Mouse (Mus musculus): Measurements from ENCODE around the gene Gm9936.
"Not testable (repeated sequence)": the region's sequence is repeated elsewhere in the genome, so short reads cannot be mapped to it uniquely, and the experiment has no call there.

Gene Gm9936

DNA sequence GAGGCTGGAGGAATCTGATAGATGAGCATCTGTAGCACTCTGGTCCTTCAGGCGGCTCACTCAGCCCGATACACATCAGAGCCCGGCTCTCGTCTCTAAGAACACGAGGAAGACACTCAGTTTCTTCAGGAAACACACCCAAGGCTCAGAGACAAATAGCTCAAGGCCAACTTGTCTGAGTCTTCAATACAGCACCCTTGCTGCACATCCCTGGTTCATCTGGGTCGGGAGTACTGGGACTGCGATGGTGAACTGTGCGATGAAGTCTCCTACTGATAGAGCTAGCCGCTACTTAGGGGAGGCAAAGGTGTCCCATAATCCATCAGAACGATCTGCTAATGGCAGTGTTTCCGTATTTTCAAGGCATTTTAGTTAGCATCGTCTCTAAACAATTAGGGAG lies at the start of gene Gm9936:
Gm9936 (minus strand) TSS at position 101 of the 400 bp plus-strand sequence.
- no peak for DNase-seq (ENCODE audit: low spot score)

DNA sequence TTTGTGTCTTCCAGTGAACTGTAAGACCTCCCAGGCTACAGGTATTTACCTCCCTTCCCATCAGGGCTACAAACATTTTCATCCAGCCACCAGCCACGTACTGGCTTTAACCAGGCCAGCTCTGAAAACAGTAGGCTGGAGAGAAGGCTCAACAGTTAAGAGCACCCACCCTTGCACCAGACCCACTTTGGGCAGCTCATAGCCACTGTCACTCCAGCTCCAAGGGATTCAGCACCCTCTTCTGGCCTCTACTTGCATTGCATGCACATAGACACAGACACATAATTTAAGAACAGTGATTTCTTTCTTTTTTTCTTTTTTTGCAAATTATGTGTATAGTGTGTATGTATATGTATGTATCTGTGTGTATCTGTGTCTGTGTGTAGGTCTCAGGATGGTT lies 43.9 kb upstream of the Gm9936 start:
- DNase-seq (ENCODE audit: low spot score), result peak; percentile 64

DNA sequence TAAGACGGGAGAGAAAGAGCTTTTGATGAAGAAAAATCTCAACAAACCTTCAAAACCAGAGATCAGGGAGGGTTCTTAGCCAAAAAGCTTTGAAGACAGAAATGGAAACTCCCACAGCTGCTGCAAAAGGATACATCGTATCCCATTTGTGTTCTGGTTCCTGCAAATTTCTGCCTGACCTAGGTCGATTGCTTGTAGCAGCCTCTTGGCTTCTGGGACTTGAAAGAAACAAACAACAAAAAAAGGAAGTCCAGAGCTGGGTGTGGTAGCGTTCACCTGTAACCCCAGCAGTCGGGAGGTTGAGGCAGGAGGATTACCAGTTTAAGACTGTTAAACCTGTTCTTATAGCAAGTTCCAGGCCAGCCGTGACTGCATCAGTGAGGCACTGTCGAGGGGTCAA lies 40.4 kb upstream of the Gm9936 start:
- no peak for DNase-seq (ENCODE audit: low spot score)

DNA sequence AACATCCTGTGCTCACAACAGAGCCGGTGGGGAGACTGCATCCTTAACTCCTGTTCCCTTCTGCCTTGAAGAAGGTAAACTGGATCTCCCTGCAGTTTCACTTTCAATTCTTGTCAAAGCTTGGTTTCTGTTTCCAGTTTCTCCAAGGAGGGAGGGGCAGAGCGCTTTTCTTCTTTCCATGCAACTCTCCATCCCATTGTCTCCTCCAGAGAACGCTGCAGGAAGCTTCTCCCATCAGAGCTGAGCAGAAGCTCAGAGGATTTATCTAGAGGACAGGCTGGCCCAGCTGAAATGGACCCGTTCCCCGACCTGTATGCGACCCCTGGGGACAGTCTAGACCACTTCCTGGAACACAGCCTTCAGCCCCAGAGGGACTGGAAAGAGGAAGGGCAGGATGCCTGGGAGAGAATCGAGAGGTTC lies 38.9 kb upstream of the Gm9936 start:
- peak; percentile 67 for DNase-seq (ENCODE audit: low spot score)

DNA sequence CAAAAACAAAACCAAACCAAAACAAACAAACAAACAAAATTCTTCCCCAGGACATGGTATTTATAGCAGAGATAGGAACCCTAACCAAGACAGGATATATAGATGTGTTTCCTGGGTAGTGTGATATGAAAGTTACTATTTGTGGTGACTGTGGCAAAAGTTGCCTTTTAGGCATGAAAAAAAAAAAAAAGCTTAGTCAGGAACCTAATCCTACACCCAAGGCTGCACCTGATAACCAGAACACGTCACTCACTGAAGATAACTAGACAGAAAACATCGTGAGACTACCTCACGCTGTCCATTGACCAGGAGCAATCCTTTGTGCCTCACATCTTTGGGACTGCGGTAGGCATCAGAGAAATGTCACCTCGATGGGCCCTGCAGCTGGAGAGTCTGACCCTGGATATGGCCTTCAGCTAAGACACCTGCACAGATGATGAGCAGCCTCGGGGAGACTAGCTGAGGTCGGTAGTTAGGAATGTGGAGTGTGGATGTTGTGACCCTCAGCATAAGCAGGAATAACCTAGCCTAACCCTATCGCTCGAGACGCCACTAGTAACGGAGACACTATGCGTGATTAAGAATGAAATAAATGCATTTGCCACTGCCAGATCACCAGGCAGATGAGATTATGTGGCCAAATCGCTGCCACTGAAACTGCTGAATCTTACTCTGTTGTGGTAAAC lies 38.3 kb upstream of the Gm9936 start, which contains the start of gene Oasl2:
Oasl2 (plus strand) TSS at position 249 of the 686 bp plus-strand sequence.
- peak; percentile 25 for DNase-seq (ENCODE audit: low spot score)

DNA sequence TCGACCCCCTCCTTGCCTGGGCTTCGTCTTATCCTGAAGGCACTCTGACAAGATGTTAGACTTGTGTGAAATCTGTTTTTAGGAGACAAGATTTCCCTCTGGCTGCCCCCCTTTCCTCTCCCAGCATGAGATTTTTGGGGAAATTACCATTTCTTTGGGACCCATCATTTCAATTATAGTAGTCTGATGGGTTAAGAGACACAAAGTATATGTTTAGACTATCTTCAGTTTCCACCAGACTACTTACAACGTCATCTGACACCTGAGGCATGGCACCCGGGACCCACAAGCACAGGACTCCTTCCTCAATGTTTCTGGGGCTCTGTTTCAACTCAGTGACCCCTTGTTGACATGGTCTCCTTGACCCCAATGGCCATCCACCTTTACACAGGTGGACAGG lies 37.1 kb upstream of the Gm9936 start:
- no peak for DNase-seq (ENCODE audit: low spot score)

DNA sequence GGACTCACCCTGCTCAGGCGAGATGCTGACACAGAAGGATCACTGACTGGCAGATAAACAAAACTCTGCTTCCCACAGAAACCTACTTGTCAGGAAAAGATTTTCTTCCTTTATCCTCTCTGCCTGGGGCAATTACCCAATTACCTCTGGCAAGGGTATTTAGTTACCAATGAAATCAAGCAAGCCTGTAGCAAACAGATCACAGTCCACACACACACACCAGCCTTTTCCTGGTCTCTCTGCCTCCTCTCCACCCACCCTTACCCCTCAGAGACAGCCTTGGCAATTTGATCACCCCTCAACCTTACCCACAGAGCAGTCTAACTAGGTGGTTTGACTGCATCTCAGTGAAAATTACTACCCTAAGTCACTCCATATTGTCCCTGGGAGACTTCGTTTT lies 30.5 kb upstream of the Gm9936 start:
- no peak for DNase-seq (ENCODE audit: low spot score)

DNA sequence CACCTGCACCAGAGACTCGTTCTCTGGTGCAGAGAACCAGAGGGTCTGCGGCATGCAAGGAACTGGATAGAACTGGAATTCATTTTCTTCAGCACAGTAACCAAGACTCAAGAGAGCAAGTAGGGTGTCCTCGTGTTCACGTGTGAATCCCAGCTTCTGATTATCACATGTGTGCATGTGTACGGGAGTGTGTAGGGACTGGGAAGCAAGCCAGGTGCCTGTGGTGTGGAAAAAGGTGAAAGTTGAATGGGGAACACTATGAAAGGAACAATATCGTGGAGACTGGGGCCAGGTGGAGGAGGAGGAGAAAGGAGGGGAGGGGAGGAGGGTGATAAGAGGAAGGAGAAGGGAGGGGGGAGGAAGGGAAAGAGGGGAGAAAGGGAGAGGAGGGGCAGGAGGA lies 28.3 kb upstream of the Gm9936 start:
- no peak for DNase-seq (ENCODE audit: low spot score)

DNA sequence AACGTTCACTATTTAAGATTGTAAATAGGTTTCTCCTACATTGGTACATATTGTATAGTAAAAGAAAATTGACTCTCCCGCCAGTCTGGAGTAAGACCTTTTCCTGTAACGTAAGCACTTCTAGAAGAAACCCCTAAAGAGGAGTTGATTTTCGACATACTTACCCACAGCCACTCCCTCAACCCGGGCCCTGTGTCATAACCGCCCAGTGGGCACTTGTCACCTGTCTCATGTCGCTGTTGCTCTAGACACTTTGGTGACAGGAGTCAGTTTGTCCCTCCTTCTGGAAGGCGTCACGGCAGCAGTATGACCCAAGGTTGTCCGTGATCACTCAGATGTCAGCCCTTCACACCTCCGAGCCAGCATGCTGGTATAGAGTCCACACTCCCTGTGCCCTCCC lies 24.5 kb upstream of the Gm9936 start:
- DNase-seq (ENCODE audit: low spot score), result no peak

DNA sequence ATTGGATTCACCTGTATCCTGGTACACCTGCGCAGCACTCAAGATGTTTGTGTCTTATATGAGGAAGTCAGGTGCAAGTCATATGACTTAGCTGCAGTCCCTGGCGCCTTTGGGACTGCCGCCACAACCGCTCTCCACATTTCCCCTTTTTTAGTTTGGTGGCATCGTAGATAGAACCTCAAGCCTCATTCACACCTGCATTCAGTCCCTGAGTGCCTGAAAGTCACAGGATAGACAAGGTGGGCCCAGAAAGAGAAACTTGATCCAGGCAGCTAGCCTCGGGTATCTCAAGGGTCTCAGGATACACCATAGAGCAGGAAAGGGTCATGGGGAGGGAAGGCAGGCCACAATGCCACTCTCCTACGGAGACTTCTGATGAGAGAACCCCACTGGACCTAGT lies 23.8 kb upstream of the Gm9936 start:
- DNase-seq (ENCODE audit: low spot score), result not testable (repeated sequence)

DNA sequence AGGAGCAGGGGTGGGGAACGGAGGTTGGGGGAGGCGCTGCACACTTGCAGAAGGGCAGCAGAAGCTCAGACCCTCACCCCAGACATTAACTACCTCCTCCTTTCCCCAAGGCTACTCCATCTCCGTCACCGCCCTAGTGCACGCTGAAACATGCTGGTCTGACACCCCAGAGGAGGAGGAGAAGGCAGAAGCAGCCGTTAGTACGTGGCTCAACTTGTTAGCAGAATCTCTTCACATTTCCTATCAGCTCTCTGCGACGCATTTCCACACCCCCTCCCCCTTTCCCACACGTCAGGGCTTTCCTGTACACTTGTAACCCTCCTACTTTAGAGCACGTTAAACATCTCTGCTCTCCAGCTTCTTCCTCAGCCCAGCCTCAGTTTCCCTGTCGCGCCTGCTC lies 20.9 kb upstream of the Gm9936 start:
- DNase-seq (ENCODE audit: low spot score), result no peak

DNA sequence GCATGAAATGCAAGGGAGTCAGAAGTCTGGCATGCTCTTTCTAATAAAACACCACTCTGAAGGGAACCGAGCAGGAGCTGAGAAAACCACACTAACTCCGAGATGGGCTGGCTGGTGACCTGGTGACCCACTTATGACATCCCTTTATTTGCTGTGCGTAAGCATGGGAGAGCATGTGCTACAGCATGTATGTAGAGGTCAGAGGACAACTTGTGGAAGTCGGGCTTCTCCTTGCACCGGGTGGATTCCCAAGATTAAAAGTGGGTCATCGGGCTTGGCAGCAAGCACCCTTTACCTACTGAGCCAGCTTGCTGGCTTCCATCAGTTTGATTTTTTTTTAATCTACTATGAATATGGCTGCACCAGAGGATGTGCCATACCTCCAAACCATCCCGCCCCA lies 19.0 kb upstream of the Gm9936 start:
- DNase-seq (ENCODE audit: low spot score), result no peak

DNA sequence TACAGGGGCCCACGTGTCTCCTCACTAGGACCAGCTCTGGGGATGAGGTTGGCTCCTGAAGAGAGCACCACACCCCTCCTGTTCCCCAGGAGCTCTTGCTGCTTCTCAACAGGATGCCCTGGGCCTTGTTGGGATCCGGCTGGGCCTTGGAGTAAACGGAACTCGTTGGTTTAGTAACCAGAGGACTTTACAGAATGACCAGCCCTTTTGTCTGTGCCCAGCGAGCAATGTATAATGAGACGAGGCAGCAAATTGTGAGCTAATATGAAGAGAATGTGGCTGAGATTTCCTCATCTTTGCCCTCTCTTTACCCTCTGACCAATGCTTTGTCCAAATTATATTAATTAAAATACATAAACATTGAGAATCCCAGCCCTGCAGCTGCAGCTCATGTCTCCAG lies 17.8 kb upstream of the Gm9936 start:
- no peak for DNase-seq (ENCODE audit: low spot score)

DNA sequence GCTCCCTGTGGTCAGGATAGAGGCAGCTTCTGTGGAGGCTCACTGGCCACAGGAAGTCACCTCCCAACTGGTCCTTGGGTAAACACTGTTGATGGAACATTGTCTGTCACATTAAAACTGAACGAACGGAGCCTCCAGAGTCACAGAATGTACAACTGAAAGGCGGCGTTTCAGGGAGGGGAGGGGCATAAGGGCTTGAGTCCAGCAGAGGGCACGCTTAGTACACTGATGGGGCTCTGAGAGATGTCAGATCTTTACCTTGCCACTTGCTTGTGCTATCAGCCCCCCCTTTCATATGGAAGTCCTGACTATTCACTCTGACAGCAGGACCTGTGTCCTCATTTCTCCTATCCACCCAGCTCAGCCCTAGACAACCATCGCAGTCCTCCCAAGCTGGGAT lies 17.4 kb upstream of the Gm9936 start:
- DNase-seq (ENCODE audit: low spot score), result no peak

DNA sequence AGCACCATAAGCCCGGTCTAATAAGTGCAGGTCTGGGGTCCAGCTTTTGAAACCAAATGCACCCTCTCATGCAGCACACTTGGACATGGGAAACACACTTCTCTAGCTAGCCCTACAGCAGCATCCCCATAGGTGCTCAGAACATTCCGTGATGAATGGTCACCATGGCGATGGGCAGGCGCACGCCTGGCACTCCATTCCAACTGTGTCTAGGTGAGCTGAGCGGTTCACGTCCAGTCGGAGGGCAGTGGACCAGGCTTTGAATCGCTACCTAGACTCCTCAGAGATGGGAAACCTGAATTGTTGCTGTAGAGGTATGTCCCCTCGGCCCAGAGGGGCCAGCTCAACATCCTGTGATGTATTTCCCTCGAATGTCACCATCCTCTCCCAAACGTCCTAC lies 6.8 kb upstream of the Gm9936 start:
- no peak for DNase-seq (ENCODE audit: low spot score)

DNA sequence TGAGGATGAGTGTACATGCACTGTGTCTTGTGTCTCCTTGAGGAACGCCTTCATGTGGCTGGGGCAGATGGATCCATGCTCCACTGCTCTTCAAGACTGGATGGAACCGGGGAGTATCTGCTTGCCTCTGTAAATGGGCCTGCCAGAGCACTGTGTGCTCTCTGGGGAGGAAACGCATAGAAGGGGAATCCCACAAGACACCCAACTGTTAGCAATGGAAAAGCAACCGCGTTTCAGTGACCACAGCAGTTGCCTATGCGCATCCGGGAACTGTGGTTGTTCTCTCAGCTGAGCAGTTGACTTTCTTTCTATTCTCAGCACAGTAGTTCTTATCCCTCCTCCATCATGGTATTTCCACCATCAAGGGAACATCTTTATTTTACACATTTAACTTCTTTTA lies 6.3 kb upstream of the Gm9936 start:
- peak; percentile 40 for DNase-seq (ENCODE audit: low spot score)

DNA sequence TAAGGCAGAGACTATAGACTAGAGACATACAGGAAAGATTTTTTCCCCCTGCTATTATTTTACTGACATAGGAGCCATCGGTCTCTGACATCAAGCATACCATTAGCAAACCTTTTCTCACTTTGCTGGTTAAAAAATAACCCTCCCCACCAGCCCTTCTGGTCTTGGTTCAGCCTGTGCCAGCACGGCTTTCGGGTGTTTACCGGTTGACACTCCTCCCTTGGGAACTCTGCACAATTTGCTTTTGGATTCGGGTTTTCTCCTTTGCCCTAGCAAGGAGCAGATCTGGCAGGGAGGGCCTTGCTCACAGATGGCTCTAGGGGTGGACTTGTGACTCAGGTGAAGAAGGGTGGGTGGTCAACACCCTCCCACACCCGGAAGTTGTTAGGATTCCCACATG lies 3.2 kb upstream of the Gm9936 start:
- DNase-seq (ENCODE audit: low spot score), result no peak

DNA sequence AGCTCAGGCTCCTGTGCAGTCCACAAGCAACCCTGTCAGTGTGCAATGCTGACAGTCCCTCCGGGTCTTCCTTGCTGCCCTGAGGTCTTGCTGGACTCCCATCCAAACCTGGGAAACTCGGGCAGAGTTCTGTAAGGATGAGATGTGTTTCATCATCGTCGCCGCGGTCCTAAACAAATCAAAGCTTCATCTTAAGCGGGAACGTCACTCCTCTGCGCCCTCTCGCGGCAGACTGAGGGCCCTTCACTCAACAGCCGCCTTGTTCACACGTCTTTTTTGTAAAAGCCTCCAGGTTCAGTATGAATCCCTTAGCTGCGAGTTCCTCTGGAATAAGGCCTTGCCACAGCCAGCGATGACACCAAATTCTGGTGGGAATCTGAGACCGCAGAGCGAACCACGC lies 771 bp upstream of the Gm9936 start:
- peak; percentile 56 for DNase-seq (ENCODE audit: low spot score)

DNA sequence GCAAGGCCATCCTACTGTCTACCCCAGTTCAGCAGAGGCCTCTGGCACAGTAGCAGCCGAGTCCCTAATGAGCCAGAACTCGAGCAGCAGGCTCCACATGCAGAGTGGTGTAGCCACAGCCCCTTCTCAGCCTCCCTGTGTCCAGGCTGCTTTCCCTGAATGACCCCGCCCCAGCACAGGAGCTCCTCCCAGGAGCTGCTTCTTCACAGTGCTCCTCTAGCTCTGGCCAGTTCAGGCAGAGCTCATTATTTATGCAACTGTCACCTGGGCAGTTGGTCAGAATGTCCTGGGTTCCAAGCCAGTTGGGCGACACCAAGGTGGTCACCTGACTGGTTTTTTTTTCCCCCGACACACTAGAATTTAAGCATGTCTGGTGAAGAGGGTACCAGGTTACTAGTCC lies 5.1 kb downstream of the Gm9936 start, which contains the start of gene 4930519G04Rik:
4930519G04Rik (plus strand) TSS at position 301 of the 400 bp plus-strand sequence.
- DNase-seq (ENCODE audit: low spot score), result not testable (repeated sequence)

DNA sequence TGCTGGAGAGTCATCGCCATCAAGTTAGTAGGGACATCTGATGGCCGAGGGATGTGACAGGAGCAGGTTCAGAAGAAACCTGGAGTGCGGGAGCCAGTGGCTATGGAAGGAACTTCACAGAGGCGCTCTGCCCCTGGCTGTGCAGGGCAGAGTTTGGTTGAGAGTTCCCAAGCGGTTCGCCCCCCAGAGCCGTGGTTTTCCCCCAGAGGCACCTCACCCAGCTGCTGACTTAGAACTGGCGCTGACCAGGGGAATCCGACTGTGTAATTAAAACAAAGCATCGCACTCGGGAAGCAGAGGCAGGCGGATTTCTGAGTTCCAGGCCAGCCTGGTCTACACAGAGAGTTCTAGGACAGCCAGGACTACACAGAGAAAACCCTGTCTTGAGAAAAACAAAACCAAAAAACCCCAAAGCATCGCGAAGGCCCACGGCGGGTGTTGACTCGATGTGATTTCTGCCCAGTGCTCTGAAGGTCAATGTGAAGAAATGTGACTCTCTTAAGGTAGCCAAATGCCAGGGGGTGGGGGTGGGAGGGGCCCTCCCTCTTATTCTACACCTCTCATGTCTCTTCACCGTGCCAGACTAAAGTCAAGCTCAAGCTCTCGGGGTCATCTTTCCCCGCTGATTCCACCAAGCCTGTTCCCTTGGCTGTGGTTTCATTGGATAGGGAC lies 6.8 kb downstream of the Gm9936 start:
- DNase-seq (ENCODE audit: low spot score), result no peak

DNA sequence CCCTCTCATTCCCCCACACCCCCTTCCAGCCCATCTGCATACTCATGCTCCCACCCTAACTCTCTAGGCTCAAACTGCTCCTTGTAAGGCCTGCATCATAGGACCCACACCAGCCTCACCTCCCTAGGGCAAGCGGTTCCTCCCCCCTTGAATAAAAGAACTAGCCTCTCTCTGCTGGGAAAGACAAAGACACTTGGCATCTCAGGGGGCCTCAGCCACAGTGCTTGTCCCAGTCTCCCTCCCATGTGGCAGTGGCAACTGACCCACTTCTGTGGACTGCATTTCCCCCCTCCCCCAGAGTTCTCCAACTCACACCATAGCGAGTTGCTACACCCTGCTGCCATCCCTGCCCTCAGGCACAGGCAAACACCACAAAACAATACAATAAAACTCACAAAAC lies 14.1 kb downstream of the Gm9936 start:
- not testable (repeated sequence) for DNase-seq (ENCODE audit: low spot score)

DNA sequence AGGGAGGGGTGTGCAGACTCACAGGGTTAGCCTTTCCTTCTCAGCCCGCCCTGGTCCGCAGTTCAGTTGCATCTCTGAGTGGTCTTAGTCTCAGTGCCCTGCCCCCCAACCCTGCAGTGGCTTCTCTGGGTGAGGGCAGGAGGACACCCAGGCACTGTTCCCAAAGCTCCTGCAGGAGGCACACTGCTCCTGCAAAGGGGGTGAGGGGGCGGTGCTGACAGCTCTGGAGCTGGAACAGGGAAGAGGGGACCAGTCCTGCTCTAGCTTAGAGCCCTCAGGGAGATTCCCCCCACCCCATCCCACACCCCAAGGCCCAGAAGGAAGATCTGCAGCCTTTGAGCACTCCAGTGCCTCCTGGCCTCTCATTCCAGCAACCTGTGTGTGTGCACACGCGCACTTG lies 15.8 kb downstream of the Gm9936 start:
- no peak for DNase-seq (ENCODE audit: low spot score)

DNA sequence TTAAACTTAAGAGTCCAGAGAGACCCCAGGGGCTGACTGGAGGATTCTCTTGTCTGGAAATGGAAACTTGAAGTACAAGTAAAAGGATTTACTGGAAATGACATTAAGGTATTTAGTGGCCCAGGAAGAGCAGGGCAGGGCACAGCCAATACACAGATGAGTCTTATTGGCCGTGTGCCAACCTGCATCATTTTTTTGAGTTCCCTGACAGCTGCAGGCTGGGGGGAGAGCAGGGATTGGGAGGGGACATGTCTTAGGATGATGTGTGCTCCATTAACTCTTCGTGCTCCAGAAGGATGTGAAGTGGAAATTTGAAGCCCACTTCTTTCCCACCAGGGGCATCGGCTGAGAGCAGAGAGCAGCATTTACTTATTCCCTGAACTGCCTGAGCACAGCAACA lies 16.3 kb downstream of the Gm9936 start:
- DNase-seq (ENCODE audit: low spot score), result not testable (repeated sequence)

DNA sequence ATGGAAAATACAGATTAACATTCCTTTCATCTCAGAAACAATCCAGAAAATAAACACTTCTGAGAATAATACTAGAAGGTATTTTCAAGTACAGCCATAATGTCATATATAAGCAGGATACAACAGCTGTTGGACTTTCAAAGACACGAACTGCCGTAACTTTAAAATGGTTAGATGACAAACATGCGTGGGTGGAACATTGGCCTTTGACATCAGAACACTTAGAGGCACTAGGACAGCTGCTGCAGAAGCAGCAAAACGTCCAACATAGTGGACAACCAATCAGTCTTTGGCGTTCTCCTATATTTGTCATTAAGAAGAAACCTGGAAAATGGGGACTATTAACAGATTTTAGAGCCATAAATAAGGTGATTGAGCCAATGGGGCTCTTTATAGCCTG lies 18.0 kb downstream of the Gm9936 start:
- DNase-seq (ENCODE audit: low spot score), result not testable (repeated sequence)

All from T-cell, adult 2 months (primary cell).